Mouse (Mus musculus): ENCODE measurements around the gene Plekhm2. TPM values are rescaled to one million over a fixed set of nuclear protein-coding genes. Genes with fewer than 3 reads are reported as not detected.
A peak's percentile ranks its signal among the peaks of the same experiment; 100 is the strongest.

Plekhm2 gene
- polyA plus RNA-seq, 1 experiment from 2014 or later, result 1.1 TPM

GRCm38 (mm10) chr4:141663122-141663931 is 1.4 kb downstream of the Plekhm2 start:
- Histone ChIP-seq H3K36me3 (replicated peaks) (0 out of 2 replicates have a peak, but pooled peaks cover 14% of the 10 kb centered on the region), H3K4me3 (replicated peaks) (peak overlapping the region; percentile 78), H3K27ac (replicated peaks) (peak overlapping the region; percentile 21), H3K9me3 (replicated peaks) (no peaks in the 10 kb centered on the region), H3K9ac (peak overlapping the region; percentile 88), H3K27me3 (0 out of 2 replicates have a peak, but pooled peaks cover 5% of the 10 kb centered on the region), H3K4me2 (peak overlapping the region; percentile 97), H3K4me1 (replicated peaks) (peaks cover 30% of the 10 kb centered on the region)
- 4% methylated on average over 47 of the region's 47 CpGs for WGBS (ENCODE audit: insufficient replicate concordance)
- peak; percentile 25 for ATAC-seq (ENCODE audit: insufficient read depth)

- Histone ChIP-seq H3K4me1 (replicated peaks) (peaks cover 48% of the 10 kb centered on the region), H3K9ac (no peak overlapping the region), H3K36me3 (replicated peaks) (0 out of 2 replicates have a peak, but pooled peaks cover 14% of the 10 kb centered on the region), H3K9me3 (replicated peaks) (no peaks in the 10 kb centered on the region), H3K27me3 (0 out of 2 replicates have a peak, but pooled peaks cover 5% of the 10 kb centered on the region), H3K4me3 (replicated peaks) (no peak overlapping the region), H3K27ac (replicated peaks) (no peak overlapping the region), H3K4me2 (no peak overlapping the region)
- 85% methylated on average over 11 of the region's 11 CpGs for WGBS (ENCODE audit: insufficient replicate concordance)
- no peak for ATAC-seq (ENCODE audit: insufficient read depth)
Observed at GRCm38 (mm10) chr4:141660884-141661283, 3.8 kb downstream of the Plekhm2 start.

- 0 out of 2 replicates have a peak, but pooled peaks cover 14% of the 10 kb centered on the region for H3K36me3 ChIP-seq (replicated peaks)
- no peak for ATAC-seq (ENCODE audit: insufficient read depth)
- no peaks in the 10 kb centered on the region for H3K9me3 ChIP-seq (replicated peaks)
- H3K9ac ChIP-seq, result no peak overlapping the region
- H3K4me3 ChIP-seq (replicated peaks), result no peak overlapping the region
- H3K27ac ChIP-seq (replicated peaks), result no peak overlapping the region
- 72% methylated on average over 4 of the region's 4 CpGs for WGBS (ENCODE audit: insufficient replicate concordance)
- H3K4me2 ChIP-seq, result no peak overlapping the region
- peaks cover 47% of the 10 kb centered on the region for H3K4me1 ChIP-seq (replicated peaks)
- H3K27me3 ChIP-seq, result 0 out of 2 replicates have a peak, but pooled peaks cover under 1% of the 10 kb centered on the region
Observed at GRCm38 (mm10) chr4:141659739-141660138, 5.0 kb downstream of the Plekhm2 start.

GRCm38 (mm10) chr4:141658846-141659484 is 5.7 kb downstream of the Plekhm2 start:
- H3K36me3 ChIP-seq (replicated peaks), result 0 out of 2 replicates have a peak, but pooled peaks cover 14% of the 10 kb centered on the region
- H3K9me3 ChIP-seq (replicated peaks), result no peaks in the 10 kb centered on the region
- H3K4me2 ChIP-seq, result no peak overlapping the region
- H3K9ac ChIP-seq, result no peak overlapping the region
- no peak for ATAC-seq (ENCODE audit: insufficient read depth)
- H3K27ac ChIP-seq (replicated peaks), result no peak overlapping the region
- H3K4me1 ChIP-seq (replicated peaks), result peaks cover 40% of the 10 kb centered on the region
- 78% methylated on average over 6 of the region's 6 CpGs for WGBS (ENCODE audit: insufficient replicate concordance)
- no peak overlapping the region for H3K4me3 ChIP-seq (replicated peaks)
- H3K27me3 ChIP-seq, result no peaks in the 10 kb centered on the region

- 68% methylated on average over 8 of the region's 8 CpGs for WGBS (ENCODE audit: insufficient replicate concordance)
- H3K27ac ChIP-seq (replicated peaks), result no peak overlapping the region
Observed at GRCm38 (mm10) chr4:141656932-141657331, 7.8 kb downstream of the Plekhm2 start.

GRCm38 (mm10) chr4:141655908-141656608 is 8.6 kb downstream of the Plekhm2 start:
- peaks cover 35% of the 10 kb centered on the region for H3K4me1 ChIP-seq (replicated peaks)
- H3K4me2 ChIP-seq, result no peak overlapping the region
- H3K36me3 ChIP-seq (replicated peaks), result 0 out of 2 replicates have a peak, but pooled peaks cover 14% of the 10 kb centered on the region
- H3K4me3 ChIP-seq (replicated peaks), result no peak overlapping the region
- no peak overlapping the region for H3K9ac ChIP-seq
- H3K27ac ChIP-seq (replicated peaks), result 0 out of 2 replicates have a peak overlapping the region, but pooled peaks have one; percentile 29
- WGBS (ENCODE audit: insufficient replicate concordance), result 45% methylated on average over 12 of the region's 12 CpGs
- ATAC-seq (ENCODE audit: insufficient read depth), result 0 out of 2 replicates have a peak, but pooled peaks have one; percentile 13
- H3K27me3 ChIP-seq, result no peaks in the 10 kb centered on the region
- H3K9me3 ChIP-seq (replicated peaks), result no peaks in the 10 kb centered on the region

More at GRCm38 (mm10) chr4:141656932-141657331, 7.8 kb downstream of the Plekhm2 start:
- ATAC-seq (ENCODE audit: insufficient read depth), result no peak
- Histone ChIP-seq H3K9ac (no peak overlapping the region), H3K4me2 (no peak overlapping the region), H3K4me3 (replicated peaks) (no peak overlapping the region), H3K4me1 (replicated peaks) (peaks cover 32% of the 10 kb centered on the region), H3K27me3 (no peaks in the 10 kb centered on the region), H3K9me3 (replicated peaks) (no peaks in the 10 kb centered on the region), H3K36me3 (replicated peaks) (0 out of 2 replicates have a peak, but pooled peaks cover 16% of the 10 kb centered on the region)

- Histone ChIP-seq H3K36me3 (replicated peaks) (0 out of 2 replicates have a peak, but pooled peaks cover 5% of the 10 kb centered on the region), H3K27ac (replicated peaks) (no peak overlapping the region), H3K4me1 (replicated peaks) (peaks cover 35% of the 10 kb centered on the region), H3K9ac (no peak overlapping the region), H3K4me3 (replicated peaks) (no peak overlapping the region), H3K27me3 (no peaks in the 10 kb centered on the region), H3K4me2 (no peak overlapping the region), H3K9me3 (replicated peaks) (no peaks in the 10 kb centered on the region)
- ATAC-seq (ENCODE audit: insufficient read depth), result no peak
- WGBS (ENCODE audit: insufficient replicate concordance), result 85% methylated on average over 6 of the region's 6 CpGs
Observed at GRCm38 (mm10) chr4:141654509-141654908, 10.2 kb downstream of the Plekhm2 start.

GRCm38 (mm10) chr4:141653813-141654212 is 10.9 kb downstream of the Plekhm2 start:
- no peaks in the 10 kb centered on the region for H3K9me3 ChIP-seq (replicated peaks)
- no peak overlapping the region for H3K9ac ChIP-seq
- H3K4me2 ChIP-seq, result no peak overlapping the region
- 0 out of 2 replicates have a peak, but pooled peaks cover 8% of the 10 kb centered on the region for H3K36me3 ChIP-seq (replicated peaks)
- 83% methylated on average over 13 of the region's 13 CpGs for WGBS (ENCODE audit: insufficient replicate concordance)
- no peak overlapping the region for H3K4me3 ChIP-seq (replicated peaks)
- H3K27me3 ChIP-seq, result no peaks in the 10 kb centered on the region
- no peak for ATAC-seq (ENCODE audit: insufficient read depth)
- H3K4me1 ChIP-seq (replicated peaks), result peaks cover 35% of the 10 kb centered on the region
- no peak overlapping the region for H3K27ac ChIP-seq (replicated peaks)

- peaks cover 30% of the 10 kb centered on the region for H3K4me1 ChIP-seq (replicated peaks)
- no peak overlapping the region for H3K9ac ChIP-seq
- H3K4me3 ChIP-seq (replicated peaks), result no peak overlapping the region
- ATAC-seq (ENCODE audit: insufficient read depth), result no peak
- 0 out of 2 replicates have a peak, but pooled peaks cover 8% of the 10 kb centered on the region for H3K36me3 ChIP-seq (replicated peaks)
- H3K27ac ChIP-seq (replicated peaks), result no peak overlapping the region
- no peak overlapping the region for H3K4me2 ChIP-seq
- H3K27me3 ChIP-seq, result no peaks in the 10 kb centered on the region
- H3K9me3 ChIP-seq (replicated peaks), result no peaks in the 10 kb centered on the region
- WGBS (ENCODE audit: insufficient replicate concordance), result 56% methylated on average over 8 of the region's 8 CpGs
Observed at GRCm38 (mm10) chr4:141653044-141653443, 11.7 kb downstream of the Plekhm2 start.

GRCm38 (mm10) chr4:141651944-141652343 is 12.8 kb downstream of the Plekhm2 start:
- no peak overlapping the region for H3K4me2 ChIP-seq
- no peak overlapping the region for H3K9ac ChIP-seq
- no peaks in the 10 kb centered on the region for H3K9me3 ChIP-seq (replicated peaks)
- no peak overlapping the region for H3K27ac ChIP-seq (replicated peaks)
- H3K4me3 ChIP-seq (replicated peaks), result no peak overlapping the region
- 0 out of 2 replicates have a peak, but pooled peaks cover 8% of the 10 kb centered on the region for H3K36me3 ChIP-seq (replicated peaks)
- WGBS (ENCODE audit: insufficient replicate concordance), result 78% methylated on average over 10 of the region's 10 CpGs
- no peak for ATAC-seq (ENCODE audit: insufficient read depth)
- H3K27me3 ChIP-seq, result no peaks in the 10 kb centered on the region
- peaks cover 24% of the 10 kb centered on the region for H3K4me1 ChIP-seq (replicated peaks)

All from liver, embryonic 15.5 days (tissue).